Mouse (Mus musculus): ENCODE data around the gene Ubtfl1.
"Not testable (repeated sequence)": the region's sequence is repeated elsewhere in the genome, so short reads cannot be mapped to it uniquely, and the experiment has no call there.

Gene Ubtfl1

GRCm38 (mm10) chr9:18404118-18404517 lies at the start of gene Ubtfl1:
TSS of gene Ubtfl1 (plus strand) at chr9:18404418.
- no peak for DNase-seq (ENCODE audit: low spot score)

GRCm38 (mm10) chr9:18373026-18373425 lies 31.2 kb upstream of the Ubtfl1 start:
- not testable (repeated sequence) for DNase-seq (ENCODE audit: low spot score)

GRCm38 (mm10) chr9:18385782-18386181 lies 18.4 kb upstream of the Ubtfl1 start:
- peak; percentile 30 for DNase-seq (ENCODE audit: low spot score)

- DNase-seq (ENCODE audit: low spot score), result no peak
Observed at GRCm38 (mm10) chr9:18399629-18400028, 4.6 kb upstream of the Ubtfl1 start.

GRCm38 (mm10) chr9:18402895-18403294 lies 1.3 kb upstream of the Ubtfl1 start, which contains the start of gene Naalad2:
TSS of gene Naalad2 (minus strand) at chr9:18402995.
- not testable (repeated sequence) for DNase-seq (ENCODE audit: low spot score)

GRCm38 (mm10) chr9:18412371-18412770 lies 8.2 kb downstream of the Ubtfl1 start:
- DNase-seq (ENCODE audit: low spot score), result not testable (repeated sequence)

GRCm38 (mm10) chr9:18430354-18430753 lies 26.1 kb downstream of the Ubtfl1 start, which contains the start of gene Mbd3l2:
TSS of gene Mbd3l2 (plus strand) at chr9:18430654.
- DNase-seq (ENCODE audit: low spot score), result no peak

- peak; percentile 74 for DNase-seq (ENCODE audit: low spot score)
Observed at GRCm38 (mm10) chr9:18431687-18432086, 27.5 kb downstream of the Ubtfl1 start.

GRCm38 (mm10) chr9:18456520-18456919 lies 52.3 kb downstream of the Ubtfl1 start:
- no peak for DNase-seq (ENCODE audit: low spot score)
